Mouse (Mus musculus): ENCODE measurements at regions not wholly inside any gene's neighbourhood (a gene's known extent, or its start where the extent isn't known, plus 50 kb on each side); places are given as distances from the start of the nearest gene placed in this dataset.

- H3K9ac ChIP-seq (replicated peaks; ENCODE audit: low read length): no peak overlapping the region
- DNase-seq (ENCODE audit: low spot score) (no peak), ATAC-seq (no peak)
- 73% methylated on average over 3 of the region's 3 CpGs for WGBS
- H3K9me3 ChIP-seq (ENCODE audit: low read length): no peaks in the 10 kb centered on the region
- H3K27me3 ChIP-seq (ENCODE audit: insufficient read depth, low read length): no peaks in the 10 kb centered on the region
- H3K4me2 ChIP-seq (ENCODE audit: low read depth, low read length): no peak overlapping the region
- no peak for TF ChIP-seq CTCF (IDR thresholded peaks at IDR 0.05; ENCODE audit: low read depth)
- no peaks in the 10 kb centered on the region for H3K4me1 ChIP-seq (ENCODE audit: insufficient read depth, low read length)
- H3K4me3 ChIP-seq (ENCODE audit: low read length): no peak overlapping the region
- no peaks in the 10 kb centered on the region for H3K36me3 ChIP-seq (ENCODE audit: insufficient read depth, low read length)
- no peak overlapping the region for H3K27ac ChIP-seq
Observed at GRCm38 (mm10) chr12:30647511-30647910, 63.3 kb downstream of the Tmem18 start.

GRCm38 (mm10) chr12:30651506-30651905, 67.3 kb downstream of the Tmem18 start:
- peak; percentile 53 for DNase-seq (ENCODE audit: low spot score)
- no peak for TF ChIP-seq CTCF (IDR thresholded peaks at IDR 0.05; ENCODE audit: low read depth)
- 55% methylated on average over 1 of the region's 1 CpGs for WGBS

GRCm38 (mm10) chr12:30654347-30655075, 70.3 kb downstream of the Tmem18 start:
- no peak for DNase-seq (ENCODE audit: low spot score)
- no peak for ATAC-seq
- H3K9me3 ChIP-seq (ENCODE audit: low read length): no peaks in the 10 kb centered on the region
- H3K4me3 ChIP-seq (ENCODE audit: low read length): no peak overlapping the region
- no peaks in the 10 kb centered on the region for H3K27me3 ChIP-seq (ENCODE audit: insufficient read depth, low read length)
- 74% methylated on average over 5 of the region's 5 CpGs for WGBS
- H3K9ac ChIP-seq (replicated peaks; ENCODE audit: low read length): no peak overlapping the region
- H3K4me1 ChIP-seq (ENCODE audit: insufficient read depth, low read length): no peaks in the 10 kb centered on the region
- no peak for TF ChIP-seq CTCF (IDR thresholded peaks at IDR 0.05; ENCODE audit: low read depth)
- H3K36me3 ChIP-seq (ENCODE audit: insufficient read depth, low read length): no peaks in the 10 kb centered on the region
- no peak overlapping the region for H3K4me2 ChIP-seq (ENCODE audit: low read depth, low read length)
- no peak overlapping the region for H3K27ac ChIP-seq

More at GRCm38 (mm10) chr12:30651506-30651905, 67.3 kb downstream of the Tmem18 start:
- no peak overlapping the region for H3K4me2 ChIP-seq (ENCODE audit: low read depth, low read length)
- H3K4me1 ChIP-seq (ENCODE audit: insufficient read depth, low read length): no peaks in the 10 kb centered on the region
- no peaks in the 10 kb centered on the region for H3K9me3 ChIP-seq (ENCODE audit: low read length)
- ATAC-seq: no peak
- H3K36me3 ChIP-seq (ENCODE audit: insufficient read depth, low read length): no peaks in the 10 kb centered on the region
- H3K4me3 ChIP-seq (ENCODE audit: low read length): no peak overlapping the region
- no peaks in the 10 kb centered on the region for H3K27me3 ChIP-seq (ENCODE audit: insufficient read depth, low read length)
- no peak overlapping the region for H3K27ac ChIP-seq
- no peak overlapping the region for H3K9ac ChIP-seq (replicated peaks; ENCODE audit: low read length)

GRCm38 (mm10) chr12:30655076-30655421, 70.8 kb downstream of the Tmem18 start:
- Histone ChIP-seq H3K36me3 (ENCODE audit: insufficient read depth, low read length) (no peaks in the 10 kb centered on the region), H3K27ac (no peak overlapping the region), H3K9me3 (ENCODE audit: low read length) (no peaks in the 10 kb centered on the region), H3K4me1 (ENCODE audit: insufficient read depth, low read length) (no peaks in the 10 kb centered on the region), H3K9ac (replicated peaks; ENCODE audit: low read length) (no peak overlapping the region), H3K27me3 (ENCODE audit: insufficient read depth, low read length) (no peaks in the 10 kb centered on the region), H3K4me3 (ENCODE audit: low read length) (no peak overlapping the region), H3K4me2 (ENCODE audit: low read depth, low read length) (no peak overlapping the region)
- ATAC-seq: no peak
- no peak for DNase-seq (ENCODE audit: low spot score)
- 98% methylated on average over 1 of the region's 1 CpGs for WGBS
- TF ChIP-seq CTCF (IDR thresholded peaks at IDR 0.05; ENCODE audit: low read depth): no peak

- no peak for TF ChIP-seq CTCF (IDR thresholded peaks at IDR 0.05; ENCODE audit: low read depth)
- 91% methylated on average over 2 of the region's 2 CpGs for WGBS
- H3K36me3 ChIP-seq (ENCODE audit: insufficient read depth, low read length): no peaks in the 10 kb centered on the region
- H3K4me2 ChIP-seq (ENCODE audit: low read depth, low read length): no peak overlapping the region
- H3K27me3 ChIP-seq (ENCODE audit: insufficient read depth, low read length): no peaks in the 10 kb centered on the region
- ATAC-seq (no peak), DNase-seq (ENCODE audit: low spot score) (no peak)
- no peak overlapping the region for H3K27ac ChIP-seq
- no peaks in the 10 kb centered on the region for H3K4me1 ChIP-seq (ENCODE audit: insufficient read depth, low read length)
- H3K9me3 ChIP-seq (ENCODE audit: low read length): no peaks in the 10 kb centered on the region
- no peak overlapping the region for H3K4me3 ChIP-seq (ENCODE audit: low read length)
- H3K9ac ChIP-seq (replicated peaks; ENCODE audit: low read length): no peak overlapping the region
Observed at GRCm38 (mm10) chr12:30678826-30679225, 94.6 kb downstream of the Tmem18 start.

GRCm38 (mm10) chr12:30690038-30690437, 105.8 kb downstream of the Tmem18 start:
- ATAC-seq (no peak), DNase-seq (ENCODE audit: low spot score) (no peak)
- WGBS: 81% methylated on average over 4 of the region's 4 CpGs
- Histone ChIP-seq H3K4me1 (ENCODE audit: insufficient read depth, low read length) (no peaks in the 10 kb centered on the region), H3K36me3 (ENCODE audit: insufficient read depth, low read length) (no peaks in the 10 kb centered on the region), H3K9me3 (ENCODE audit: low read length) (no peaks in the 10 kb centered on the region), H3K27ac (no peak overlapping the region), H3K4me2 (ENCODE audit: low read depth, low read length) (no peak overlapping the region), H3K9ac (replicated peaks; ENCODE audit: low read length) (no peak overlapping the region), H3K27me3 (ENCODE audit: insufficient read depth, low read length) (no peaks in the 10 kb centered on the region), H3K4me3 (ENCODE audit: low read length) (no peak overlapping the region)
- 0 out of 2 replicates have a peak, but pooled peaks have one; percentile 33 for TF ChIP-seq CTCF (IDR thresholded peaks at IDR 0.05; ENCODE audit: low read depth)

- ATAC-seq: no peak
- Histone ChIP-seq H3K4me3 (ENCODE audit: low read length) (no peak overlapping the region), H3K9me3 (ENCODE audit: low read length) (no peaks in the 10 kb centered on the region), H3K4me2 (ENCODE audit: low read depth, low read length) (no peak overlapping the region), H3K27me3 (ENCODE audit: insufficient read depth, low read length) (no peaks in the 10 kb centered on the region), H3K27ac (no peak overlapping the region), H3K36me3 (ENCODE audit: insufficient read depth, low read length) (no peaks in the 10 kb centered on the region), H3K4me1 (ENCODE audit: insufficient read depth, low read length) (no peaks in the 10 kb centered on the region), H3K9ac (replicated peaks; ENCODE audit: low read length) (no peak overlapping the region)
- 64% methylated on average over 3 of the region's 3 CpGs for whole genome bisulfite sequencing
- no peak for DNase-seq (ENCODE audit: low spot score)
- TF ChIP-seq CTCF (IDR thresholded peaks at IDR 0.05; ENCODE audit: low read depth): no peak
Observed at GRCm38 (mm10) chr12:30693540-30693939, 109.3 kb downstream of the Tmem18 start.
